Mouse (Mus musculus) common myeloid progenitor, adult 5-6 weeks (primary cell): Measurements from ENCODE around the gene Aifm1. TPM values are rescaled to one million over a fixed set of nuclear protein-coding genes. Genes with fewer than 3 reads are reported as not detected.

Source experiments
- ATAC-seq: replicated peaks from 2 replicates; pipeline ENCODE4 v1.8.0; 2016; ENCODE audit warnings: low read depth, mild to moderate bottlenecking, moderate TSS enrichment, inconsistent platforms; ENCODE audit not compliant: poor library complexity, severe bottlenecking
- total RNA-seq: library from RNA; stranded (forward); fragments of 200-1000, 187-1606 nt; gene quantifications from 2 replicates; pipeline ENCODE4 v1.2.3, GENCODE M21; 2017

Gene Aifm1
- total RNA-seq, 1 experiment from 2014 or later, result 81.5 TPM

GRCm38 (mm10) chrX:48428642-48429041 lies 84.7 kb downstream of the Aifm1 start:
- ATAC-seq, result no peak

- ATAC-seq, result no peak
Measured at GRCm38 (mm10) chrX:48428241-48428640, 85.1 kb downstream of the Aifm1 start.

GRCm38 (mm10) chrX:48425280-48425679 lies 88.1 kb downstream of the Aifm1 start:
- ATAC-seq, result peak; percentile 48

Other genes starting within 250 kb of the Aifm1 start
- gene Bcorl1, start 172.2 kb downstream of the Aifm1 start, total RNA-seq, result 4.5 and 13.3 TPM in 2 replicates
- 24.6 and 29.9 TPM in 2 replicates for gene Elf4, start 50.4 kb downstream of the Aifm1 start, total RNA-seq
- gene Rab33a, start 5.7 kb upstream of the Aifm1 start, total RNA-seq, result 1.1 and 1.6 TPM in 2 replicates
- 26.2 and 37.9 TPM in 2 replicates for gene Zfp280c, start 80.9 kb upstream of the Aifm1 start, total RNA-seq
- 8.6 and 9.0 TPM in 2 replicates for gene Slc25a14, start 109.8 kb upstream of the Aifm1 start, total RNA-seq
- gene Gpr119, start 160.9 kb upstream of the Aifm1 start, total RNA-seq, result not detected in 2 replicates
- 19.5 and 20.4 TPM in 2 replicates for gene Rbmx2, start 181.4 kb upstream of the Aifm1 start, total RNA-seq